Mouse (Mus musculus): Measurements from ENCODE around the gene Prr5l.
A peak's percentile ranks its signal among the peaks of the same experiment; 100 is the strongest.

Prr5l gene

DNA sequence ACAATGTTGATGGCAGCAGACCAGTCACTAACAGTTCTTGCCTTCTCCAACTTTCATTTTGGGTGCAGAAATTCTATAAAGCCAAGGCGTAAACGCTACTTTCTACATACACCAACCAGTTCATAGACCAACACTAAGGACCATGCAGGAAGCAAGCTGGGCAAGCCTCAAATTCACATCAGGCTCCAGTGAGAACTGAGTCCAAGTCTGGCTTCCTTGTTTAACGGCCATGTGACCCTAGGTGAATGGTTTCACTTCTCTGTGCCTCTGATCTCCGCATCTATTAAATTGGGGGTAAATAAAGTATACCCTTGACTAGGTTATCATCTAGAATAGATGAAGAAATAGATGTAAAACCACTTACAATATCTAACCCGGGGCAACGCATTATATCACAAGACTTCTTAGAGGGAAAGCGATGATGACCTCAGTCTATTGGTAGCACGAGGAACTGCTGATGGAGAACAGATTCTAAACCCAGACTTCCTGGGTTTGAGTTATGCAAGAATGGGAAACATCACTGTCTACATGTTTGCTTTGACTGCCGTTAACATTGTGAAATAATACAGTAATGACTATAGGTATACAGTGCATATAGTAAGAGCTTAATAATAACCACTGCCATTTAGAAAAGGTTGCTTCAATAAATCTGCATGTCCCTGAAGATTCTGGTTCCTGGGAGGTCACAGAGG, 1.2 kb downstream of the Prr5l start:
- DNase-seq (ENCODE audit: low spot score in 2 of 2) = peak; percentile 5 to 7

DNA sequence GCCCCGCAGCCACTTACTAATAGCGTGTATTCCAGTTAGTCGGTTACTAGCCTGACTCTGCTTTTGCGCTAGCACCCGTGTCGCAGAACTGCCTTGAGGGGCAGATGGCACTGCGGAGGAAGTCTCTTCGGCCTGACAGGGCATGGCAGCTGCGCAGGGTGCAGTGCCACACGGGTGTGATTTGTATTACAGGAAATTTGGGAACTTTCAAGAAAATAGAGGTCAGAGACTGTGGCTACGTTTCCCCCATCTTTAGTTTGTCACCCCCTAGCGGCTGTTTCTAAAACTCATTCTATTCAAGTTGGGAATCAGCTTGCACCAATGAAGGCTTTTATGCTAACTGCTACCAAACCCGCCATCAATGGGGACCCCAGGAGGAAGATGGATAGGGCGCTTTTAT, 11.6 kb downstream of the Prr5l start:
- DNase-seq (ENCODE audit: low spot score in 2 of 2) = peak; percentile 14 to 27

DNA sequence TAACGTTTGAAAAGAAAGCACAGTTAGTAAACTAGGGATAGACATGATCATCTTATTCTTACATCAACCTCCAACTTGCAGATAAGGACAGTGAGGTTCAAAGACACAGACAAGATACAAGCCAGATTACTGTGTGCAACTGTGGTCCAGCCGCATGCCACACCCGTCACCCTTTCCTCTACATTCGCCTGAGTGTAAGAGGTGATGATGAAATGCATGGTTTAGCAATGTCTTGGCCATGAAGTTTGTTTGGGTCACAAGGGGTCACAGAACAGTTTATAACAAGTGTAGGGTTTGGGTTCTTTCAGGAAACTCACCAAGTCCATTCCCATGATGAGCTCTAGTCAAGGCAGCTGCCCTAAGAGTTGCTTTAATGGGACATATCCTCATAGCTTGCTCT, 14.1 kb downstream of the Prr5l start:
- no peak for DNase-seq (ENCODE audit: low spot score in 2 of 2)

- DNase-seq (ENCODE audit: low spot score in 2 of 2) = no peak
These were observed 20.4 kb downstream of the Prr5l start for GRCm38 (mm10) chr2:101862219-101863123.

DNA sequence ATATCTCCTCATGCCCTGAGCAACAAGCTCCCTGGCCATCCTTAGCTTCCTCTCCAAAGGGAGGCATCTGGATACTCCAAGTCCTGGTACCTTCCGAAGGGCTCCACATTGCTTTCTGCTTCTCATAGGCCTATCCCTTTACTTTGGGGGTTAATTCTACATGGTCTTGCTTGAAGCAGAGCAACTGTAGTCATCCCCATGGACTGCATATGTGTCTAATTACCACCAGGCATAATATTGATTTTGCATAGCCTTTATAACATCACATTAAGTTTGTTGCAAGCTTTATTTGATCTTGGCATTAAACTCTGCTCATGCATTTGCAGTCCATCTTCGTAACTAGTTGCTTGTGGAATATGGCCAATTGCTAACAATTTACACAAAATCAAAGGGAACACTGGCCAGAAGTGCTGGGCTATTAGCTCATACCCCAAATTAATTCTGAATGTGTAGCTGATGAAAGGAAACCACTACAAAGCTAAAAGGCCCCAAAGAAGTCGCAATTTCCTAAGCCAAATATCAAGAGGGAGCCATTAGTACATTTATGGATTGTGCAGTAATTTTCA, 21.8 kb downstream of the Prr5l start:
- no peak for DNase-seq (ENCODE audit: low spot score in 2 of 2)

- no peak for DNase-seq (ENCODE audit: low spot score in 2 of 2)
These were observed 26.7 kb downstream of the Prr5l start for GRCm38 (mm10) chr2:101856174-101856573.

DNA sequence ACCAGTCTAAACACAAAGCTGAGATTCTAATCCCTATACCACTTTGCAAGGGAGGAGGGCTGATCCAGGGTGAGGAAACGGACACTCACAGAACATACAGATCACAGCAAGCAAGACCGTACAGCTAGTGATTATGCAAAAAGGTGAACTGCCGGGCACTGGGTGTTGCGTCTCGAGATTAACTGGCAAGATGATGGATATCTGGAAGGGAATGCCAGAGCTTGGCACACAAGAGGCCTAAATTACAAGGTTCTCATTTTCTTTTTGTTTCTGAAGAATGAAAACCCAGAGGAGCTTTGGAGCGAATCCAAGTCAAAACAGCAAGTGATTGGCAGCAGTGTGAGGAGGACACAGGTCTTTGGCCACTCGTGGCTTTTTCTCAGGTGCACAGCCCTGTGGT, 28.0 kb downstream of the Prr5l start:
- DNase-seq (ENCODE audit: low spot score in 2 of 2) = no peak

GRCm38 (mm10) chr2:101842756-101843155, 40.1 kb downstream of the Prr5l start:
- no peak for DNase-seq (ENCODE audit: low spot score in 2 of 2)

- no peak for DNase-seq (ENCODE audit: low spot score in 2 of 2)
These were observed 47.9 kb downstream of the Prr5l start for GRCm38 (mm10) chr2:101834816-101835523.

DNA sequence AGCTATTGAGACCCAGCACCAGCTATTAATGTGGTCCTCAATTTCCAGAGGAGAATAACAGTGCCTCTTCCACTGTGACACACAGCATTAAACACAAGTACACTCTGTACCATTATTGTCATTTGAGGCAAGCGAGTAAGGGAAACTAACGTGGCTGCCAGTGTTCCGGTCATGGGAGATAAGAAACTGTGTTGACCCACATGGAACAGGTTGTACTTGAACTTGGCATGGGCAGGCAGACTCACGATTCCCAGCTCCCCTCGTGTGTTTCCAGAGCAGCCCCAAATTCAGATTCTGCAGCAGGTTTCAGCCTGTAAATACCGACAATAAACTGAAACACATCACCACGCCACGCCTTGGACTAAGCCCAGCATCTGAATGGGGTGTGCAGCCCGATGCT, 50.5 kb downstream of the Prr5l start:
- DNase-seq (ENCODE audit: low spot score in 2 of 2) = no peak

DNA sequence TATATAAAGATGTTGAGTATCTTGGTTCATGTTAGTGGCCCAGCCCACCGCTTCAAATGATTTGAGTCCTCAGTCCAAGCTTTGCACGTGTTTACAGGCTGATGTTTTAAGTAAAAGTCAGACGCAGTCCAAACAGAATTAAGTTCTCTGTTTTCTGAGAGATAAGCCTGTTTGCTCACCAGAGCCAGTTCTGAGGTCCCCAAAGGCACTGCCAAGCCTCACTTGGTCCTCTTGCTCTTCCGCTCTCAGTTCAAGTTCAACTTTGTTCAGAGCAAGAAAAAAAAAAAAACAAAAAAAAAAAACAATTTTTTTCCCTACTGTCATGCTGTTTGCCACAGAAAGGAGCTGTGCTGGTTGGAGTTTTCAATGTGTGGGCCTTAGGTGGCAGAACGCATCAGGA, 51.0 kb downstream of the Prr5l start:
- DNase-seq (ENCODE audit: low spot score in 2 of 2) = no peak

- no peak for DNase-seq (ENCODE audit: low spot score in 2 of 2)
These were observed 52.5 kb downstream of the Prr5l start for GRCm38 (mm10) chr2:101830186-101830915.

DNA sequence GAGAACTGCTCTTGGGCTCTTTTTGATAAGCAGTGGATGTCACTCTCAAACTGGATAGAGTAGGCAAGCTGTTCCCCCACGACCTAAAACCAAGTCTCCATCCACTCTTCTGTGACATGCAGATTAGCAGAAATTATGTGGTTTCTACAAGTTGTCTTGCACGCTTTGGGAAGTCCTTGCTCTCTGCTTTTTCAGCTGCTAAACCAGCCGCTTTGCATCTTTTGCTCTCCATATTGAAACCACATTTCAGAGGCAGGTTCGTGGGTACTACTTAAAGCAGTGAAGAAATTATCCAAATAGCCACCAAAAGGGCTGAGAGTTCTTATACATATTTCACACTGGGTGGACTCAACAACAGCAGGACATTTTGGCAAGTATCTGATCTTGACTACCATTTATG, 53.8 kb downstream of the Prr5l start:
- DNase-seq (ENCODE audit: low spot score in 2 of 2) = no peak

DNA sequence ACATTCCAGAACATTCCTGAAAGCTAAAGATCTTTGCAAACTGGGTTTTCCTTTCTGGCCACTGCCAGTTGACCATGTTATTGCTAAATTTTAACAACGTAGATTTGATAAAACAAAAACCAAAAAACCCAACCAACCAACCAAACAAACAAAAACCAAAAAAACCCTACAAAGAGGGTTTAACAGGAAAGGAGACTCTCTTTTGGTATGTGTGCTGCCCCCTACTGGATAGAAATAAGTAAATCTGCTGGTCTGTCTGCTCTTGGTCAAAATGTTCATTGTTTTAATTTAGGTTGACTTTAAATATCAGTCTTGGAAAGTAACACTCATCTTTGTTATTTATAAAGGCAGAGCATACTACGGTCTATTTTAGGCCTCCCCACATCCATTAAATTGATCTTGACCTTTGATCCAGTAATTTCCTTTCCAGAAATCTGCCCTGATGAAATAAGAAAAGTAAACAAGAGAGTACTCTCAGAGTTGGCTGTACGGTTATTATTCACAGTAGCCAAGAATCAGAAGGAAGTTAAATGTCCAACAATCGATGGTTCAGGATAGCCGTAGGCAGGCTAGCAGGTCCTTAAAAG, 54.7 kb downstream of the Prr5l start:
- no peak for DNase-seq (ENCODE audit: low spot score in 2 of 2)

- no peak for DNase-seq (ENCODE audit: low spot score in 2 of 2)
These were observed 55.2 kb downstream of the Prr5l start for GRCm38 (mm10) chr2:101827626-101828025.

DNA sequence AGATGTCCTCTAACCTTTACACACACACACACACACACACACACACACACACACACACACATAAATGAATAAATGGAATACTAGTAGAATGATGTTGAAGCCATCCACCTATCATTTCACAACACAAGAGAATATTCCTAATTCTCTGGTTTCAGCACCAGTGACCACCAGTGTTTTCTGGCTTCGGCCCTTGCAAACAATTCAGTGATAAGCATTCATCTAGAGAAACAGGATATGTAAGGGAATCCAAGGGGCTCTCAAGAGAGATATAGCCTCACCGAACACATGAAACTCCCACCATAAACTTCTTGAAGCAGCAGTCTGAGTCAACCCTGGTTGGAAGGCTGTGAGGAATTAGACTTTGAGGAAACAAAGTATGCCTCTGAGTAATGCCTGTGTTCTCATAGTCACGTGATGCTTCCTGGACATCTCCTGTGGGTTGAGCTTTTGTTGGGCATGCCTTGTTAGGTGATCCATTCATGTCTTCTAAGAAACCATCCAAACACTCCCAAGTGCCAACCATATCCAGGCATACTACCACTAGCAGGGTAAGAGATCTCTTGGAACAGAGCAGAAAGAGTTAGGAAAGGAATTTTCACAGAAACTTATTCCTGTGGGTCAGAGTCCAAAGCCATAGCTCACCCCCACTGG, 55.8 kb downstream of the Prr5l start:
- no peak for DNase-seq (ENCODE audit: low spot score in 2 of 2)

DNA sequence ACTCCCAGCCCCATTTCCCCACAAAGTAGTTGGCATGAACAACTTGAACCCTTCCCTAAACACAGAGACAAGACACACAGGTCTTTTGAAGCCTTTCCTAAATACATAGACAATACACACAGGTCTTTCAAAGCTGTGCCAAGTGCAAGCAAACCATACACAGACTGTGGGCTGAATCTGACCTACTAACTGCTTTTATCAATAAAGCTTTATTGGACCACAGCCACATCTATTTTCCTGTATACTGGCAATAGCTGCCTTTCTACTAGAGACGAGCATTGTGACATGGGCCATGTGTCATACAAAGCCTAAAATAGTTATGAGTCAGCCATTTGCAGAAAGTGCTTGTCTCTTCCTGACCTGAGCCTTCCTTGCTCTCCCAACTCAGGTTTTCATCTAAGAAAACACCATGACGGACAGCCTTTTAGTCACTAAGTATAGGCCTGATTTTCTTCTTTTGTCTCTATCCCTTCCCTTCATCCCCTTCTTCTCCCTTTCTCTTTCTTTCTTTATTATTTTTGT, 56.6 kb downstream of the Prr5l start:
- no peak for DNase-seq (ENCODE audit: low spot score in 2 of 2)

GRCm38 (mm10) chr2:101825226-101826120, 57.4 kb downstream of the Prr5l start:
- no peak for DNase-seq (ENCODE audit: low spot score in 2 of 2)

- no peak for DNase-seq (ENCODE audit: low spot score in 2 of 2)
These were observed 59.0 kb downstream of the Prr5l start for GRCm38 (mm10) chr2:101823821-101824220.

Measured in spleen, postnatal 36 days (tissue).